Mouse (Mus musculus) megakaryocyte, embryonic 14.5 days (primary cell): ENCODE results near the gene Robo1.

Source experiments
- FLI1 ChIP-seq: IDR thresholded peaks from 2 replicates; pipeline ENCODE4 v1.6.1; 2012; ENCODE audit warnings: low read length, inconsistent platforms, mixed read lengths
- GATA1 ChIP-seq: IDR thresholded peaks from 3 replicates; pipeline ENCODE4 v1.6.1; 2012; ENCODE audit warnings: mixed read lengths, low read length, inconsistent platforms, borderline replicate concordance

GRCm38 (mm10) chr16:72603487-72604206, 295.5 kb downstream of the Robo1 start:
- TF ChIP-seq GATA1 = no peak
- no peak for TF ChIP-seq FLI1
